Mouse (Mus musculus) liver, adult (tissue): ENCODE results near the gene Gm10337.

Source experiments
- GATA4 ChIP-seq: IDR thresholded peaks from 2 replicates; pipeline ENCODE4 v1.6.1; 2014; ENCODE audit warnings: mild to moderate bottlenecking, low read length; ENCODE audit not compliant: insufficient replicate concordance

The Gm10337 gene

GRCm38 (mm10) chr15:102518859-102519201 lies 15.3 kb downstream of the Gm10337 start:
- no peak for TF ChIP-seq GATA4

GRCm38 (mm10) chr15:102519211-102520141 lies 16.0 kb downstream of the Gm10337 start:
- no peak for TF ChIP-seq GATA4

GRCm38 (mm10) chr15:102520416-102520815 lies 16.9 kb downstream of the Gm10337 start:
- TF ChIP-seq GATA4 = no peak

GRCm38 (mm10) chr15:102521480-102521879 lies 18.0 kb downstream of the Gm10337 start:
- TF ChIP-seq GATA4 = no peak

GRCm38 (mm10) chr15:102524892-102525485 lies 21.5 kb downstream of the Gm10337 start, which contains the start of gene Npff:
Gene Npff (minus strand): TSS chr15:102524942.
- no peak for TF ChIP-seq GATA4

- no peak for TF ChIP-seq GATA4
These were observed 22.8 kb downstream of the Gm10337 start for GRCm38 (mm10) chr15:102526111-102527002.

- no peak for TF ChIP-seq GATA4
These were observed 24.4 kb downstream of the Gm10337 start for GRCm38 (mm10) chr15:102527936-102528335.

- TF ChIP-seq GATA4 = no peak
These were observed 24.9 kb downstream of the Gm10337 start for GRCm38 (mm10) chr15:102528396-102528795.

GRCm38 (mm10) chr15:102530566-102530965 lies 27.0 kb downstream of the Gm10337 start:
- TF ChIP-seq GATA4 = no peak

GRCm38 (mm10) chr15:102531586-102531985 lies 28.1 kb downstream of the Gm10337 start:
- TF ChIP-seq GATA4 = no peak

- no peak for TF ChIP-seq GATA4
These were observed 28.8 kb downstream of the Gm10337 start for GRCm38 (mm10) chr15:102532106-102532900.

- TF ChIP-seq GATA4 = no peak
These were observed 30.4 kb downstream of the Gm10337 start for GRCm38 (mm10) chr15:102533926-102534325.

- no peak for TF ChIP-seq GATA4
These were observed 41.3 kb downstream of the Gm10337 start for GRCm38 (mm10) chr15:102544801-102545200.

- no peak for TF ChIP-seq GATA4
These were observed 42.7 kb downstream of the Gm10337 start for GRCm38 (mm10) chr15:102546246-102546645.

- no peak for TF ChIP-seq GATA4
These were observed 43.3 kb downstream of the Gm10337 start for GRCm38 (mm10) chr15:102546677-102547427.
